Mouse (Mus musculus) thymus, adult 2 months (tissue): ENCODE measurements around the gene Iqsec3.

ENCODE experiments used
- CTCF ChIP-seq: fragments of 200-500 bp; IDR thresholded peaks from 2 replicates; pipeline ENCODE4 v1.5.1; 2012; ENCODE audit warnings: mild to moderate bottlenecking, control low read depth, low read length, moderate library complexity, borderline replicate concordance; ENCODE audit not compliant: control insufficient read depth, poor library complexity, insufficient read depth; ENCODE audit errors: extremely low read depth
- POLR2A ChIP-seq: fragments of 200-500 bp; IDR thresholded peaks from 2 replicates; pipeline ENCODE4 v1.6.1; 2012; ENCODE audit warnings: mild to moderate bottlenecking, low read length, control low read depth, moderate library complexity; ENCODE audit not compliant: control insufficient read depth, poor library complexity, insufficient read depth; ENCODE audit errors: extremely low read depth

DNA sequence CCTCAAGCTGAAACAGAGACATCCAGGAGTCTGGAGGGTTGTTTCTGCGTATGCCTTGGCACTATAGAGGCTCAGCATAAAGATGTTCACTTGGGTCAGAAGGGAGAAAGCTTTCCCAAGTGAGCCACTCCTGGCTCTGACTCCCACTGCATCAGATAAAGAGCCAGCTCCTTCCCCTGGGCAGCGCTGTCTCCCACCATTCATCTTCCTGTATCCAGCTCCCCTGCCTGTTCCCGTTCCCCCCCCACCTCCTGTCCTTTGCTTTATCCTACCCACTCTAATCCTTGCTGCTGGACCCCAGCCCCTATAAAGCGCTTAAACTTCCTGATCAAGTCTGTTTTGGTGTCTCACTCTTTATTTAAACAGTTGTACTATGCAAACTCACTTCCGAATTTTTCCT lies 1.2 kb downstream of the Iqsec3 start:
- TF ChIP-seq POLR2A = no peak
- TF ChIP-seq CTCF = no peak
